Mouse (Mus musculus): ENCODE results near the gene Cacnb3.

GRCm38 (mm10) chr15:98644406-98644805, 13.8 kb downstream of the Cacnb3 start:
- no peak for TF ChIP-seq CTCF (IDR thresholded peaks at IDR 0.05; ENCODE audit: borderline replicate concordance, control insufficient read depth, extremely low read depth, insufficient read depth, low read length, poor library complexity)
- TF ChIP-seq POLR2A (IDR thresholded peaks at IDR 0.05; ENCODE audit: control insufficient read depth, extremely low read depth, insufficient read depth, low read length, poor library complexity): no peak

Measured in thymus, adult 2 months (tissue).